Mouse (Mus musculus): ENCODE measurements at regions not wholly inside any gene's neighbourhood (a gene's known extent, or its start where the extent isn't known, plus 50 kb on each side); places are given as distances from the start of the nearest gene placed in this dataset.
A peak's percentile ranks its signal among the peaks of the same experiment; 100 is the strongest.

DNA sequence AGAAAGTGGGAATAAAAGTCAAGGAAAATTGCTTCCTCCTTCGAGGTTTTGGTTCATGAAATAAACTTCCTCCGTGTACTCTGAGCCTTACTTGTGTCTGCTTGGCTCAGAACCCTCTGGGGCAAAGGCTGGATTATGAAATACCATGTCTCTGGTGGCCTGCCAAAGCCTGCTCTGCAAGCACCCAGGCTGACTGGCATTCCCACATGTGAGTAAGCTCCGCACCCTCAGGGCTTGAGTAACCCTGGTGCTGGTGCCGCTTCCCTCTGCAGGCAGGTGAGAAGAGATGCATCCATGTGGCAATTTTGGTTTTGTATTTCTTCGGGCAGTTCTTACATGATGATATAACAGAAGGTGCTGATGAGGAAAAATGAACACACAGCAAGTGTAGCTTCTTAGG lies 66.0 kb downstream of the Nr2f2 start:
- Histone ChIP-seq H3K4me2 (ENCODE audit: low read depth, low read length) (no peak overlapping the region), H3K27ac (ENCODE audit: low read length) (no peak overlapping the region), H3K27me3 (ENCODE audit: control insufficient read depth, insufficient read depth, low read depth, low read length) (no peaks in the 10 kb centered on the region), H3K36me3 (ENCODE audit: control insufficient read depth, insufficient read depth) (no peaks in the 10 kb centered on the region), H3K4me3 (ENCODE audit: low read depth, low read length) (no peak overlapping the region), H3K9me3 (replicated peaks; ENCODE audit: control insufficient read depth, low read length) (no peaks in the 10 kb centered on the region), H3K4me1 (ENCODE audit: control insufficient read depth, low read depth, low read length) (no peaks in the 10 kb centered on the region), H3K9ac (ENCODE audit: low read depth, low read length) (no peak overlapping the region)
- 45% methylated on average over 5 of the region's 5 CpGs for WGBS (ENCODE audit: insufficient replicate concordance)
- no peak for ATAC-seq (ENCODE audit: low read depth)

GRCm38 (mm10) chr7:70291431-70291830 lies 75.1 kb downstream of the Nr2f2 start:
- no peaks in the 10 kb centered on the region for H3K4me1 ChIP-seq (ENCODE audit: control insufficient read depth, low read depth, low read length)
- H3K36me3 ChIP-seq (ENCODE audit: control insufficient read depth, insufficient read depth): no peaks in the 10 kb centered on the region
- peaks cover 17% of the 10 kb centered on the region for H3K27me3 ChIP-seq (ENCODE audit: control insufficient read depth, insufficient read depth, low read depth, low read length)
- H3K4me2 ChIP-seq (ENCODE audit: low read depth, low read length): no peak overlapping the region
- WGBS (ENCODE audit: insufficient replicate concordance): 75% methylated on average over 6 of the region's 6 CpGs
- H3K4me3 ChIP-seq (ENCODE audit: low read depth, low read length): no peak overlapping the region
- ATAC-seq (ENCODE audit: low read depth): no peak
- no peaks in the 10 kb centered on the region for H3K9me3 ChIP-seq (replicated peaks; ENCODE audit: control insufficient read depth, low read length)
- H3K9ac ChIP-seq (ENCODE audit: low read depth, low read length): no peak overlapping the region
- no peak overlapping the region for H3K27ac ChIP-seq (ENCODE audit: low read length)

DNA sequence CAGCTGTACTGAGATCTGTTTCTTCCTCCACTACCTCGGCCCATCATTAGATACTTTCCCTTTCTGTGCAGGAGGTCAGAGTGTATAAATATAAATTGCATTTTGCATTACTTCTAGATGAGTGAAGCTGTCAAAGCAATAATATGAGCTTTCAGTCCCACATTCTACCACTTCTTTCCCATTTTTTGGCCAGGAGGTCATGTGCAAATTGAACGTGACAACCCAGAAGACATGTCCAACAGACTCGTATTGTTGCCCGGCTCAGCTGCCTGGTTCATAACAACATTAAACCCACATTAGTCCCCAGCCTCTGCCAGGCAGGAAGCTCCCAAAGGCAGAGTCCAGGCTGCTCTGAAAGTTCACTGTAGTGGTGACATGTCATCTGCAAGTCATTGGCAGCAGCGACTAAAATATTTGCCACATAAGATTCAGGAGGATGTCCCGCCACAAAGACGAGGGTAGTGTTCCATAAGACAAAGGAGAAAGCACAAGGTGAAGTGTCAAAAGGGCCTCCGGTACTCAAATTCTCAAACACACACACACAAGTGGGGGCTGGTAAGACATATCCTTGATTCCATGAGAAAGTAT lies 75.7 kb downstream of the Nr2f2 start:
- 60% methylated on average over 8 of the region's 8 CpGs for WGBS (ENCODE audit: insufficient replicate concordance)
- peaks cover 17% of the 10 kb centered on the region for H3K27me3 ChIP-seq (ENCODE audit: control insufficient read depth, insufficient read depth, low read depth, low read length)

GRCm38 (mm10) chr7:70290277-70290676 lies 76.3 kb downstream of the Nr2f2 start:
- Histone ChIP-seq H3K27me3 (ENCODE audit: control insufficient read depth, insufficient read depth, low read depth, low read length) (peaks cover 22% of the 10 kb centered on the region), H3K4me1 (ENCODE audit: control insufficient read depth, low read depth, low read length) (no peaks in the 10 kb centered on the region), H3K9me3 (replicated peaks; ENCODE audit: control insufficient read depth, low read length) (no peaks in the 10 kb centered on the region)

More for the DNA sequence above, 75.7 kb downstream of the Nr2f2 start:
- H3K27ac ChIP-seq (ENCODE audit: low read length): no peak overlapping the region
- H3K36me3 ChIP-seq (ENCODE audit: control insufficient read depth, insufficient read depth): no peaks in the 10 kb centered on the region
- no peak overlapping the region for H3K4me3 ChIP-seq (ENCODE audit: low read depth, low read length)
- H3K9me3 ChIP-seq (replicated peaks; ENCODE audit: control insufficient read depth, low read length): no peaks in the 10 kb centered on the region
- H3K4me2 ChIP-seq (ENCODE audit: low read depth, low read length): no peak overlapping the region
- ATAC-seq (ENCODE audit: low read depth): no peak
- H3K4me1 ChIP-seq (ENCODE audit: control insufficient read depth, low read depth, low read length): no peaks in the 10 kb centered on the region
- no peak overlapping the region for H3K9ac ChIP-seq (ENCODE audit: low read depth, low read length)

DNA sequence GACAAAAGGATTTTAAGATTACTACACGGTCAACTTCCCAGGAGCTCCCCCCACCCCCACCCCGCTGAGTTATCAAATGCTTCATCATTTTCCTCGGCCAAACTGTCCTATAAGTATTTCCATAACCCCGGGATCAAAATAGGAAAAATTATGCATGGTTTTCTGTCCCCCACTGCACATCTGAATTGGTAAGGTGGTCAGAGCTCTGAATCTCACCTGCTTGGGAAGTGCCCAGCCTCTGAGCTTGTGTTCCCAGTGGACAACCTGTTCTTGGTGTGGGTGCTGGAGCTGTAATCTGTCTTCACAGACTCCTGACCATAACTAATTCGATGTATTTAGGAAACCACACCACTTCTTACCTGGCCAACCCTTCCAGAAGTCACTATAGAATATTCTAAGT lies 77.9 kb downstream of the Nr2f2 start:
- H3K4me3 ChIP-seq (ENCODE audit: low read depth, low read length): no peak overlapping the region
- H3K9me3 ChIP-seq (replicated peaks; ENCODE audit: control insufficient read depth, low read length): no peaks in the 10 kb centered on the region
- no peak overlapping the region for H3K27ac ChIP-seq (ENCODE audit: low read length)
- H3K36me3 ChIP-seq (ENCODE audit: control insufficient read depth, insufficient read depth): no peaks in the 10 kb centered on the region
- no peak overlapping the region for H3K4me2 ChIP-seq (ENCODE audit: low read depth, low read length)
- peaks cover 30% of the 10 kb centered on the region for H3K27me3 ChIP-seq (ENCODE audit: control insufficient read depth, insufficient read depth, low read depth, low read length)
- no peak for ATAC-seq (ENCODE audit: low read depth)
- no peaks in the 10 kb centered on the region for H3K4me1 ChIP-seq (ENCODE audit: control insufficient read depth, low read depth, low read length)
- H3K9ac ChIP-seq (ENCODE audit: low read depth, low read length): no peak overlapping the region
- WGBS (ENCODE audit: insufficient replicate concordance): 4% methylated on average over 5 of the region's 5 CpGs

More at GRCm38 (mm10) chr7:70290277-70290676, 76.3 kb downstream of the Nr2f2 start:
- ATAC-seq (ENCODE audit: low read depth): no peak
- H3K4me3 ChIP-seq (ENCODE audit: low read depth, low read length): no peak overlapping the region
- no peak overlapping the region for H3K4me2 ChIP-seq (ENCODE audit: low read depth, low read length)
- H3K9ac ChIP-seq (ENCODE audit: low read depth, low read length): no peak overlapping the region
- H3K27ac ChIP-seq (ENCODE audit: low read length): no peak overlapping the region
- WGBS (ENCODE audit: insufficient replicate concordance): 40% methylated on average over 6 of the region's 6 CpGs
- H3K36me3 ChIP-seq (ENCODE audit: control insufficient read depth, insufficient read depth): no peaks in the 10 kb centered on the region

DNA sequence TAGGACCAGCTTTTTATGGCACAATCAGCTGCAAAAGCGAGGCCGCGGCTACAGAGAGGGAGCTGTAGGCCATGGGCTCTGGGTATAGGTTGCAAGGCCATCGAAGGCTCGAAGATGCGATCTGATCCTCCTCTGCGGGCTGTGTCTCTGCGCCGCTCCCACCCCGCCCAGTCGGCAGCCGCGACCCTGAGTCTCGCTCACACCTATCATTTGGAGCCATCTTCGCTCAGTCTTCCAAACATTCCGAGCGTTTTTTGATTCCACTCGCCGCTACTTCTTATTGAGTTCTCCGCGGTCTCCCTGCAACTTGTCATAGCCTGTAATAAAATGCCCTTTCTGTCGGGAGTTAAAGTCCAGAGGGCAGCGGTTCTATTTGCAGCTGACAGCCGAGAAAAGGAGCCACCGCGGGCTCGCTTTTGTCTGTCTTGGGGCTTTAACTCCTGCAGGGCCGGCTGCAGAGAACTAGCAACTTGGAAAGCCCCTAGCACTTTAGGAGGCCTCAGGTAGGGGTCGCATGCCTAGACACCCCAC lies 78.6 kb downstream of the Nr2f2 start:
- Histone ChIP-seq H3K27me3 (ENCODE audit: control insufficient read depth, insufficient read depth, low read depth, low read length) (peaks cover 33% of the 10 kb centered on the region), H3K9me3 (replicated peaks; ENCODE audit: control insufficient read depth, low read length) (no peaks in the 10 kb centered on the region), H3K4me2 (ENCODE audit: low read depth, low read length) (peak overlapping the region; percentile 15; the same call in 1 of the 2 replicates), H3K9ac (ENCODE audit: low read depth, low read length) (no peak overlapping the region), H3K27ac (ENCODE audit: low read length) (no peak overlapping the region), H3K36me3 (ENCODE audit: control insufficient read depth, insufficient read depth) (no peaks in the 10 kb centered on the region), H3K4me3 (ENCODE audit: low read depth, low read length) (no peak overlapping the region), H3K4me1 (ENCODE audit: control insufficient read depth, low read depth, low read length) (no peaks in the 10 kb centered on the region)
- no peak for ATAC-seq (ENCODE audit: low read depth)
- under 1% methylated on average over 29 of the region's 29 CpGs for WGBS (ENCODE audit: insufficient replicate concordance)

GRCm38 (mm10) chr7:70286836-70287355 lies 79.6 kb downstream of the Nr2f2 start:
- H3K36me3 ChIP-seq (ENCODE audit: control insufficient read depth, insufficient read depth): no peaks in the 10 kb centered on the region
- H3K9ac ChIP-seq (ENCODE audit: low read depth, low read length): no peak overlapping the region
- no peak overlapping the region for H3K27ac ChIP-seq (ENCODE audit: low read length)
- no peaks in the 10 kb centered on the region for H3K9me3 ChIP-seq (replicated peaks; ENCODE audit: control insufficient read depth, low read length)
- no peak overlapping the region for H3K4me2 ChIP-seq (ENCODE audit: low read depth, low read length)
- H3K4me1 ChIP-seq (ENCODE audit: control insufficient read depth, low read depth, low read length): no peaks in the 10 kb centered on the region
- ATAC-seq (ENCODE audit: low read depth): no peak
- no peak overlapping the region for H3K4me3 ChIP-seq (ENCODE audit: low read depth, low read length)
- peaks cover 41% of the 10 kb centered on the region for H3K27me3 ChIP-seq (ENCODE audit: control insufficient read depth, insufficient read depth, low read depth, low read length)
- WGBS (ENCODE audit: insufficient replicate concordance): 2% methylated on average over 14 of the region's 14 CpGs

- Histone ChIP-seq H3K36me3 (ENCODE audit: control insufficient read depth, insufficient read depth) (no peaks in the 10 kb centered on the region), H3K27ac (ENCODE audit: low read length) (no peak overlapping the region), H3K4me3 (ENCODE audit: low read depth, low read length) (no peak overlapping the region), H3K9ac (ENCODE audit: low read depth, low read length) (no peak overlapping the region), H3K27me3 (ENCODE audit: control insufficient read depth, insufficient read depth, low read depth, low read length) (peaks cover 57% of the 10 kb centered on the region), H3K4me2 (ENCODE audit: low read depth, low read length) (no peak overlapping the region), H3K9me3 (replicated peaks; ENCODE audit: control insufficient read depth, low read length) (no peaks in the 10 kb centered on the region), H3K4me1 (ENCODE audit: control insufficient read depth, low read depth, low read length) (no peaks in the 10 kb centered on the region)
- WGBS (ENCODE audit: insufficient replicate concordance): 1% methylated on average over 3 of the region's 3 CpGs
- no peak for ATAC-seq (ENCODE audit: low read depth)
These were observed 81.2 kb downstream of the Nr2f2 start for GRCm38 (mm10) chr7:70285344-70285743.

GRCm38 (mm10) chr7:70283836-70284235 lies 82.7 kb downstream of the Nr2f2 start:
- no peak overlapping the region for H3K4me2 ChIP-seq (ENCODE audit: low read depth, low read length)
- no peaks in the 10 kb centered on the region for H3K9me3 ChIP-seq (replicated peaks; ENCODE audit: control insufficient read depth, low read length)
- no peaks in the 10 kb centered on the region for H3K4me1 ChIP-seq (ENCODE audit: control insufficient read depth, low read depth, low read length)
- no peak overlapping the region for H3K4me3 ChIP-seq (ENCODE audit: low read depth, low read length)
- H3K9ac ChIP-seq (ENCODE audit: low read depth, low read length): no peak overlapping the region
- no peak for ATAC-seq (ENCODE audit: low read depth)
- no peak overlapping the region for H3K27ac ChIP-seq (ENCODE audit: low read length)
- H3K36me3 ChIP-seq (ENCODE audit: control insufficient read depth, insufficient read depth): no peaks in the 10 kb centered on the region
- WGBS (ENCODE audit: insufficient replicate concordance): 4% methylated on average over 1 of the region's 1 CpGs
- H3K27me3 ChIP-seq (ENCODE audit: control insufficient read depth, insufficient read depth, low read depth, low read length): peaks cover 70% of the 10 kb centered on the region
